Mouse (Mus musculus) gastrocnemius, adult 8-10 months (tissue): ENCODE data around the gene Gm3047. TPM values are rescaled to one million over a fixed set of nuclear protein-coding genes. Genes with fewer than 3 reads are reported as not detected.
"Not testable (repeated sequence)": the region's sequence is repeated elsewhere in the genome, so short reads cannot be mapped to it uniquely, and the experiment has no call there.

Source experiments
- DNase-seq, 2 experiments: peaks; one replicate each; pipeline ENCODE4 v3.0.0; 2022; ENCODE audit warnings: low spot score in 2 of 2
- total RNA-seq, 4 experiments: library from RNA; stranded (reverse); gene quantifications; 2 replicates each; pipeline ENCODE4 v1.2.4; 2022

The Gm3047 gene
- total RNA-seq, result not detected

- DNase-seq, result not testable (repeated sequence)
These were observed at the start of gene Gm3047 for GRCm38 (mm10) chr14:4555105-4555504. Gene Gm3047, plus strand, starts transcription at chr14:4555405.

Other genes starting within 250 kb of the Gm3047 start
- gene Gm3149, start 238.1 kb upstream of the Gm3047 start, total RNA-seq, result not detected
- not detected for gene 2610042L04Rik, start 220.6 kb upstream of the Gm3047 start, total RNA-seq
- not detected for gene Gm3159, start 157.9 kb upstream of the Gm3047 start, total RNA-seq
- gene Gm3164, start 140.0 kb upstream of the Gm3047 start, total RNA-seq, result under 1 TPM in 2 of 4 experiments, not detected in 2; 0.17 to 0.32 TPM
- not detected for gene Gm3173, start 124.4 kb upstream of the Gm3047 start, total RNA-seq
- gene Gm3182, start 73.7 kb upstream of the Gm3047 start, total RNA-seq, result not detected
- under 1 TPM in 1 of 4 experiments, not detected in 3; 0.31 TPM for gene Gm8159, start 76.9 kb downstream of the Gm3047 start, total RNA-seq
- not detected for gene Gm3239, start 108.8 kb downstream of the Gm3047 start, total RNA-seq
- gene Gm7876, start 153.8 kb downstream of the Gm3047 start, total RNA-seq, result not detected
- gene Gm3252, start 171.4 kb downstream of the Gm3047 start, total RNA-seq, result under 1 TPM in 1 of 4 experiments, not detected in 3; 0.12 TPM
- not detected for gene Gm9602, start 220.9 kb downstream of the Gm3047 start, total RNA-seq